Mouse (Mus musculus): ENCODE measurements around the gene Cyp2w1.

DNA sequence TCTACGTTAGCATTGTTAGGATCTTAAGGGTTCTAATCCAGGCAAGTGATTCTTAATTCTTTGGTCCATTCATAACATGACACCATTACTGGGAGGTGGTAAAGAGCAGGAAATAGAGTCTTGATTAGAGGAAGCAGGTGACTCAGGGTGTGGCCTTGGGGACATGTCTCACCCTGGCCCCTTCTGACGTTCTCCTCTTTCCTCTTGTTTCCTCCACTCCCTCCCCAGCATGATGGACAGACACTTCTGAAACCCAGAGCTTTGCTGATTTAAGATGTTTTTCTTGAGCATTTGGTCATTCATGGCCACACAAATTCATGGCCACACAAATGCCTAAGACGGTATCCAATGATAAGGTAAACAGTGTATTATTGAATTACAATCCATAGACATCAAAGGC is 42.5 kb upstream of the Cyp2w1 start:
- TF ChIP-seq POLR2A (IDR thresholded peaks at IDR 0.05; ENCODE audit: control insufficient read depth in 1 of 2, insufficient read depth in 1 of 2, low read depth in 1 of 2, low read length in 2 of 2, poor library complexity in 1 of 2) = no peak
- TF ChIP-seq USF1 (IDR thresholded peaks at IDR 0.05; ENCODE audit: low read depth, low read length) = no peak
- TF ChIP-seq E2F4 (IDR thresholded peaks at IDR 0.05; ENCODE audit: borderline replicate concordance, low read depth, low read length) = no peak
- TF ChIP-seq EP300 (IDR thresholded peaks at IDR 0.05; ENCODE audit: low read depth in 1 of 2, low read length in 2 of 2) = no peak
- no peak for TF ChIP-seq MAFK (IDR thresholded peaks at IDR 0.05; ENCODE audit: borderline replicate concordance, low read depth, low read length)
- no peak for TF ChIP-seq GATA1 (IDR thresholded peaks at IDR 0.05; ENCODE audit: low read depth, low read length)

All from MEL (cell line).